Mouse (Mus musculus) ES-CJ7 (cell line): ENCODE measurements around the gene Slc1a5.

Experiments used
- DNase-seq: peaks from one replicate; pipeline ENCODE4 v3.0.0; 2011; ENCODE audit warnings: low read depth, low spot score

Gene Slc1a5

GRCm38 (mm10) chr7:16780825-16781554 is at the start of gene Slc1a5:
Gene Slc1a5, plus strand, starts transcription at chr7:16781340.
- DNase-seq, result peak; percentile 99

- DNase-seq, result no peak
Measured at GRCm38 (mm10) chr7:16731893-16732422, 49.2 kb upstream of the Slc1a5 start.

DNA sequence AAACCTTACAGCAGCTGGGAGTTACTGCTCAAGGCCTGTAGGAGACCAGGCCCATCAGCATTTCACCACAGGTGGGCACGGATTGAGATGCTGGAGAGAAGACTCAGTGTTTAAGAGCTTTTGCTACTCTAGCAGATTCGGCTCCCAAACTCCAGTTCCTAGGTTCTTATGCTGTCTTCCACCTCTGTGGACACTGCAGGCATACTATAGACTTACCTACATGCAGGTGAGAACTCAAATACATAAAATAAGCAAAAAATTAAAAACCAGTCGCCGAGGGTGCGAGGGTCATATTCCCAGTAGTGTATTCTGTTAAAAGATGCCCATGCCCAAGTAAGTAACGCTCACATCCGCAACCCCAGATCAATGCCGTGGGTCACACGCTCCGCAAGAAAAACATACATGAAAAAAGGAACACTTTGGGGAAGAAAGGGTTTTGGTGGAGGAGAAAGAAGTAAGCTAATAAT is 43.5 kb upstream of the Slc1a5 start:
- no peak for DNase-seq

GRCm38 (mm10) chr7:16738073-16738696 is 43.0 kb upstream of the Slc1a5 start, which contains the start of gene Ap2s1:
Gene Ap2s1, plus strand, starts transcription at chr7:16738410.
- DNase-seq, result peak; percentile 99

DNA sequence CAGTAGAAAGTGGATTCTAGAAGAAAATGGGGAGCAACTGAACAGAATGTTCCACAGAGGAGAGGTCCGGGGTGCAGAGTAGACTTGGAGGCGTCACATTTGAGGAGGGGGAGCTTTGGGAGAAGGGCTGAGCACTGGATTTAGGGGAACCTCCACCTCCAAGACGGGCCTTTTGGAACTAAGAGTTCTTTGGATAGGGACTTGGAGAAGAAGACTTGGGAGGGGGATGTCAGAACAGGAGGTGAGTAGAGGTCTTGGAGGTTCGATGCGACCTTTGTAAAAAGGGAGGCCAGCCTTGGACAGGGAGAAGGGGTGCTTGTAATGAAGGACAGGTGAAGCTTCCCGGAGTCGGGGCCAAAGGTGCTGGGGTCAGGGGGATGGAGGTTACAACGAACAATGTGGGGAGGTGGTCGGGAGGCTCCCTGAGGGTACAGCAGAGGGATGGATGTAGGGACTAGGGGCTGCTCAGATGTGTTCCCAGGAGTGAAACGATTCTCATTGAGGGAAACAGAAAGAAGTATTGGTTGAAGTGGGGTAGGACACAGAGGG is 42.0 kb upstream of the Slc1a5 start:
- DNase-seq, result no peak

GRCm38 (mm10) chr7:16745373-16745772 is 35.8 kb upstream of the Slc1a5 start:
- no peak for DNase-seq

DNA sequence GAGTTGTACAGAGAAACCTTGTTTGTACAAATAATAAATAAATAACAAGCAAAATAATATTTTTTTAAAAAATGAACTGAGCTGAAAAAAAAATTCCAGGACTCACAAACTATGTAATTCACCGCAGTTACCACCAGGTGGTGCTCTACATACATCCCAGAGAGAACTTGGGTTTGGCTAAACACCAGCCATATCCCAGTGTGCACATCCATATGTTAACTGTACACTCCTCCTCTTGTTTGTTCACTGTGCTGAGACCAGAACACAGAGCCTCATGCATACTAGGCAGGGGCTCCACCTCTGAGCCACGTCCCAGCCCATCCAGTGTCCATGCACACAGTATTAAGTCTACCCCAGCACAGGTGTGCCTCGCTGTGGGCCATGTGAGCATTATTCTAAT is 35.0 kb upstream of the Slc1a5 start:
- DNase-seq, result peak; percentile 72

DNA sequence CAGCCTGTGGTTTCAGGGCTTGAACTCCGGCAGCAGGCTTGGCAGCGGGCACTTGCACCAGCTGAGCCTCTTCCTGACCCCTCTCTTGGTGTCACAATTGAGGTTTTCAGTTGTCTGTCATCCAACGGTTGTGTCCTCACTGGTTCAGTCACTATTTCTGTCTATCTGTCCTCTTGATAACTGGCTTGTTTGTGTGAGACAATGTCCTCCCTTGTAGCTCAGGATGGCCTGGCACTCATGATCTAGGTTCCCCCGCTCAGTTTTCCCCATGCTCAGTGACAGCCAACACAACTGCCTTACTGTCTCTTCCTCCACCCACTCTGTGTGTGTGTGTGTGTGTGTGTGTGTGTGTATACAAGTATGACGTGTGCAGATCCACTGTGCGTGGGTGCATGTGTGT is 33.5 kb upstream of the Slc1a5 start:
- DNase-seq, result no peak

GRCm38 (mm10) chr7:16752016-16752415 is 29.1 kb upstream of the Slc1a5 start:
- DNase-seq, result peak; percentile 49

- DNase-seq, result no peak
Measured at GRCm38 (mm10) chr7:16755362-16756017, 25.6 kb upstream of the Slc1a5 start.

DNA sequence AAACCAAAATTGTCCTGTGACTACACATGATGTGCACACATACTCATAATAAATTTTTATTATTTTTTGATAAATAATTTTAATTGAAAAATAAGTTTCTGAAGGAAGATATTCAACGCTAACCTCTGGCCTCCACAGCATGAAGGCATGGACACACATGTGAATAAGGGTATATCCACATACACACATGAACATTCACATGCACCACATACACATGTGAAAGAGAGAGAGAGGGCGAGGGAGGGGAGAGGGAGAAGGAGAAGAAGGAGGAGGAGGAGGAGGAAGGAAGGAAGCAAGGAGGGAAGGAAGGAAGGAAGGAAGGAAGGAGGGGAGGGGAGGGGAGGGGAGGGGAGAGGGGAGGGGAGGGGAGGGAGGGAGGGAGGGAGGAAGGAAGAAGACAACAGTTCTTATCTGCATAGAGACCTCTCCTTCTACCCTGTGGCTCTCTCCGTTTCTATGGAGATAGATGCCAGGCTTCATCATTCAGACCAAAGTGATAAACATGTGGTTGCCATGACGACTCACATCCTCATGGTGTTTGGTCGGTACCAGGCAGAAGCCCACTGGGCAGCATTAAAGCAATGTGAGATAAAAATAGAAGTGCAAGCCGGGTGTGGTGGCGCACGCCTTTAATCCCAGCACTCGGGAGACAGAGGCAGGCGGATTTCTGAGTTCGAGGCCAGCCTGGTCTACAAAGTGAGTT is 22.1 kb upstream of the Slc1a5 start:
- peak; percentile 70 for DNase-seq

DNA sequence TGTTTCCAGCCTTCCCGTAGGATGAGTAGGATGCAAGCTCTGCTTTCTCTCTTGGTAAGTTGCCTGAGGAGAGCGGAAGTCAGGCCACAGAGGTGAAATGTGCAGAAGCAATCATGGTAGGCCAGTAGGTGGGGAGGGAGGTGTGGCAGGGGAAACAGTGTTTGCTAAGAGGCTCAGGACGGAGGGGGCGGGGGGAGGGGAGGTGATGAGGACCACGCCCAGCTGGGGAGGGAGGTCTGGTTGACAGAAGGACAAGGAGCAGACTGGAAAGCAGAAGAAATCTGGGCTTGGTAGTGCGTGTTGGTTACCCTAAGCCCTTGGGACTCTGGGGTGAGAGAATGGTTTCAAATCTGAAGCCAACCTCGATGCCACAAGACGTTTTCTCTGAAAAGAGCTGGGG is 20.8 kb upstream of the Slc1a5 start:
- peak; percentile 71 for DNase-seq

DNA sequence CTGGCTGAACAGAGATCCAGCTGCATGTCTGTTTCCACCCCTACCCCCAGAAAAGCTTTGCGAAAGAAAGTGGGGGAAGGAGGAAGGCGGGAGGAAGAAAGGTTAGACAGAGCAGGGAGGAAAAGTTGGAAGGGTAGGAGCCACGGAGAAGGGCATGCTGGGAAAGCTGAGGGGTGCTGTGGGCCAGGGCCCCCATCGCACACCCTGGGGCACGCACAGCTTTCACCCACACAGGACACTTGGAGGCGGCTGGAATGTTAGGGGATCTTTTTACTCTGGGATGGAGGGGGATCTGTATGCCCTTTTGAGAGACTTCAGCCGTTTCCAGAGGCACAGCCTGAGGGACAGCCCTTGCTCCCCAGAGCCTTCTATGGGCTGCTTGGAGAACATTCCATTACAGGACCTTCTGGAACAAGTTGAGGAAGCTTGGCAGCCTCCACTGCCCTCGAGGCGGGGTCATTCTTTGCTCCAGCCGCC is 20.1 kb upstream of the Slc1a5 start:
- DNase-seq, result no peak

DNA sequence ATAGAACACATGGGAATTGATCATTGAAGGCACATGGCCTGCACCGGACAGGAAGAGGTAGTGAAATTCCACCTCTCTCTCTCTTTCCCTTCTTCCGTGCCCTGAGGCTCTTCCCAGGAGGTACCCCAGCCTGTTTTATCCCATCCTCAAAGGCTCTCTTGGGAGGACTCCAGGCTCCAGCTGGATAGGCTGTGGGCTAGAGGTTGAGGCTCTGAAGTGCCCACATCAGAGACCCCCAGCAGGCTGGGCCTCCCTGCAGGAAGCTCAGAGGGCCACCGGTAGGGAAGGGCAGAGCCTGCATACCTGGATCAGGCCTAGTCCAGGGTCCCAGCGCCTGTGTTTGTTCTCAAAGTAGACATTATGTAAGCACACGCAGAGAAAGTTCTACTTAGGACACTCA is 19.5 kb upstream of the Slc1a5 start:
- DNase-seq, result no peak

GRCm38 (mm10) chr7:16763463-16764218 is 17.5 kb upstream of the Slc1a5 start:
- DNase-seq, result no peak

DNA sequence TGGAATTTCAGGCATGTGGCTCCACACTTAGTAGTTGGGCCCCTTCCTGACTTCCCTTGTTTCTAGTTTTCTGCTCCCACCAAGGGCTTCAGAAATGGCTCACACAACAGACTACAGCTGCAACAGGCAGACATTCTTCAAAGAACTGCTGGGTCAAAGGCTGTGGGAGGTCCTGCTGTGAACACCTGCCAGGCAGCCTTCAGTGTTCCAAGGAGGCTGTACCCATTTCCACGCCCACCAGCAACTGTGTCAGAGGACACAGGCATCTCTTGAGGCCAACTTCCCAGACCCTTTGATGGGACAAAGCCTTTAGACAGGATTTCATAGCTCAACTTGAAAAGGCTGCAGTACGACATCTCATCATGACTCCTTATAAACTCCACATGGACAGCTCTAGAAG is 14.7 kb upstream of the Slc1a5 start:
- DNase-seq, result peak; percentile 53

GRCm38 (mm10) chr7:16775888-16776287 is 5.3 kb upstream of the Slc1a5 start:
- no peak for DNase-seq

- peak; percentile 88 for DNase-seq
Measured at GRCm38 (mm10) chr7:16780076-16780475, 1.1 kb upstream of the Slc1a5 start.

GRCm38 (mm10) chr7:16781555-16781815 is 345 bp downstream of the Slc1a5 start:
- DNase-seq, result no peak

DNA sequence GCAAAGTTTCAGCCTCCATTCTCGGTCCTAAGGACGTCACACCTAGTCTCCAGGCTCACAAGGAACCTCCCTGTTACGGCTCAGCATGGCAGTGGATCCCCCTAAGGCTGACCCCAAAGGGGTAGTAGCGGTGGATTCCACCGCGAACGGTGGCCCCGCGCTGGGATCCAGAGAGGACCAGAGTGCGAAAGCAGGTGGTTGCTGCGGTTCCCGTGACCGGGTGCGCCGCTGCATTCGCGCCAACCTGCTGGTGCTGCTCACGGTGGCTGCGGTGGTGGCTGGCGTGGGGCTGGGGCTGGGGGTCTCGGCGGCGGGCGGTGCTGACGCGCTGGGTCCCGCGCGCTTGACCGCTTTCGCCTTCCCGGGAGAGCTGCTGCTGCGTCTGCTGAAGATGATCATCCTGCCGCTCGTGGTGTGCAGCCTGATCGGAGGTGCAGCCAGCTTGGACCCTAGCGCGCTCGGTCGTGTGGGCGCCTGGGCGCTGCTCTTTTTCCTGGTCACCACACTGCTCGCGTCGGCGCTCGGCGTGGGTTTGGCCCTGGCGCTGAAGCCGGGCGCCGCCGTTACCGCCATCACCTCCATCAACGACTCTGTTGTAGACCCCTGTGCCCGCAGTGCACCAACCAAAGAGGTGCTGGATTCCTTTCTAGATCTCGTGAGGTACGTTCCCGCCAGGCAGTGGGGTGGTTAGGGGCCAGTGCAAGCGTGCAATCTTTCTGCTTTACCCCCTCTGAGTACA is 845 bp downstream of the Slc1a5 start:
- DNase-seq, result no peak
